Mouse (Mus musculus): ENCODE data around the gene Ptpa. TPM values are rescaled to one million over a fixed set of nuclear protein-coding genes. Genes with fewer than 3 reads are reported as not detected.

The Ptpa gene
- polyA plus RNA-seq, 1 experiment from 2014 or later = 138 TPM

DNA sequence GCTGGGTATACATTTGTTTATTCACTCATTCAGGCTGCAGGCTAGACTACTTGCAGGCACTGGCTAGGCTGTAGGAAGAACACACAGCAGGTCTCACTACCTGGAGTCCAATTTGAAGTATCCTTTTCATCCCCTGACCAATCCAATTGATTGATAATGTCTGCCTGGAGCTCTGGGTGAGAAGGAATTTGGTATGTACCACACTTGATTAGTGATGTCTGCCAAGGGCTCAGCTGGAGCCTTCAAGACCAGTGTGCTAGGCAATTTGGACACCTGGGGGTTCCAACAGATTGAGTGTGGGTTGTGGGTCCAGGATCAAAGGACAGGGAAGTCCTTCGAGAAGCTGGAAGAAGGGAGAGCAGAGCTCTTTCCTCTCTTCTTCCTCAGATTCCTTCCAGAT, 62.7 kb downstream of the Ptpa start:
- 73% methylated on average over 1 of the region's 1 CpGs for WGBS
- Histone ChIP-seq H3K27ac (ENCODE audit: low read length) (no peak overlapping the region), H3K9ac (ENCODE audit: low read length) (no peak overlapping the region), H3K36me3 (ENCODE audit: control insufficient read depth, insufficient read depth, low read length) (no peaks in the 10 kb centered on the region), H3K4me2 (ENCODE audit: low read depth, low read length) (no peak overlapping the region), H3K27me3 (ENCODE audit: control insufficient read depth, insufficient read depth, low read length) (no peaks in the 10 kb centered on the region), H3K9me3 (replicated peaks; ENCODE audit: control insufficient read depth, low read length) (no peaks in the 10 kb centered on the region), H3K4me1 (ENCODE audit: control insufficient read depth, insufficient read depth, low read length) (peaks cover 15% of the 10 kb centered on the region; the same call in 1 of the 2 replicates), H3K4me3 (replicated peaks; ENCODE audit: low read length) (no peak overlapping the region)
- no peak for ATAC-seq (ENCODE audit: insufficient read depth, low FRiP score)

DNA sequence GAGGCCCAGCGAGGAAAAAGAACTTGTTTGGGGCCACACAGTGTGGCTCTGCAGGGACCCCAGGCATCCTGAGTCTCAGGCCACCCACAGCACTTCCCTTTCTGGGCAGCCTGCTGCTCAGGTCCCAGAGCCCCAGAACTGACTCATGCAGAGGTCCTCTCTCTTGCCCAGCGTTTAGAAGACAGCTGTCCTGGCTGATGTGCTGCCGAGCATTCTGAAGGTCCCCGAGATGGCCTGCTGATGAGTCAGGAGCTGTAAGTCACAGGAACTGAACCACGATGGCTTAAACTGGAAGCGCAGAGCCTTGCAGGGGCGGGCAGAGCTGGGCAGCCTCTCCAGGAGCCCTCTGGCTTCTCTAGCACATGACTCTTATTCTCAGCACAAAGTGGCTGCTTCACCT, 71.8 kb downstream of the Ptpa start:
- Histone ChIP-seq H3K36me3 (ENCODE audit: control insufficient read depth, insufficient read depth, low read length) (no peaks in the 10 kb centered on the region), H3K9me3 (replicated peaks; ENCODE audit: control insufficient read depth, low read length) (no peaks in the 10 kb centered on the region), H3K27ac (ENCODE audit: low read length) (no peak overlapping the region), H3K4me3 (replicated peaks; ENCODE audit: low read length) (no peak overlapping the region), H3K27me3 (ENCODE audit: control insufficient read depth, insufficient read depth, low read length) (no peaks in the 10 kb centered on the region), H3K4me1 (ENCODE audit: control insufficient read depth, insufficient read depth, low read length) (no peaks in the 10 kb centered on the region; the same call in 1 of the 2 replicates), H3K4me2 (ENCODE audit: low read depth, low read length) (no peak overlapping the region), H3K9ac (ENCODE audit: low read length) (peak overlapping the region; percentile 34; the same call in 1 of the 2 replicates)
- ATAC-seq (ENCODE audit: insufficient read depth, low FRiP score) = no peak
- WGBS = 41% methylated on average over 7 of the region's 7 CpGs

DNA sequence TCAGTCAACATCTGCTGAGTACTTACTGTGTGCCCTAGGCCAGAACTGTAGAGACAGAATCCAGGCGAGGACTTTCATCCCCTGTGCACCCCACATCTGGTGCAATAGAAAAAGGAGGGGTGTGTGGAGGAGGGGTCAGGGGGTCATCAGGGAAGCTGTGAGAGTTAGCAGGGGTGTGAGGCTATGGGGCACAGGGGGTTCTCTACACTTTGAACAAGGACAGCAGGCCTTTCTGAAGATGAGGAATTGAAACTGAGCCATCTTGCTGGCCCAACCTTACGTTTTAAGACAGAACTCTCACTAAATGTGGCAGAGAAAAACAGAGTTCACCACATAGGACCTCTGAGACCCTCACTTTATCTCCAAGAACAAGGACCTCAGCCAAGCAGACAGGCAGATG, 74.5 kb downstream of the Ptpa start:
- H3K4me3 ChIP-seq (replicated peaks; ENCODE audit: low read length) = no peak overlapping the region
- no peak overlapping the region for H3K9ac ChIP-seq (ENCODE audit: low read length)
- H3K4me2 ChIP-seq (ENCODE audit: low read depth, low read length) = no peak overlapping the region
- H3K27me3 ChIP-seq (ENCODE audit: control insufficient read depth, insufficient read depth, low read length) = no peaks in the 10 kb centered on the region
- H3K4me1 ChIP-seq (ENCODE audit: control insufficient read depth, insufficient read depth, low read length) = no peaks in the 10 kb centered on the region; the same call in 1 of the 2 replicates
- no peaks in the 10 kb centered on the region for H3K36me3 ChIP-seq (ENCODE audit: control insufficient read depth, insufficient read depth, low read length)
- no peak overlapping the region for H3K27ac ChIP-seq (ENCODE audit: low read length)
- ATAC-seq (ENCODE audit: insufficient read depth, low FRiP score) = no peak
- WGBS = 66% methylated on average over 2 of the region's 2 CpGs
- no peaks in the 10 kb centered on the region for H3K9me3 ChIP-seq (replicated peaks; ENCODE audit: control insufficient read depth, low read length)

DNA sequence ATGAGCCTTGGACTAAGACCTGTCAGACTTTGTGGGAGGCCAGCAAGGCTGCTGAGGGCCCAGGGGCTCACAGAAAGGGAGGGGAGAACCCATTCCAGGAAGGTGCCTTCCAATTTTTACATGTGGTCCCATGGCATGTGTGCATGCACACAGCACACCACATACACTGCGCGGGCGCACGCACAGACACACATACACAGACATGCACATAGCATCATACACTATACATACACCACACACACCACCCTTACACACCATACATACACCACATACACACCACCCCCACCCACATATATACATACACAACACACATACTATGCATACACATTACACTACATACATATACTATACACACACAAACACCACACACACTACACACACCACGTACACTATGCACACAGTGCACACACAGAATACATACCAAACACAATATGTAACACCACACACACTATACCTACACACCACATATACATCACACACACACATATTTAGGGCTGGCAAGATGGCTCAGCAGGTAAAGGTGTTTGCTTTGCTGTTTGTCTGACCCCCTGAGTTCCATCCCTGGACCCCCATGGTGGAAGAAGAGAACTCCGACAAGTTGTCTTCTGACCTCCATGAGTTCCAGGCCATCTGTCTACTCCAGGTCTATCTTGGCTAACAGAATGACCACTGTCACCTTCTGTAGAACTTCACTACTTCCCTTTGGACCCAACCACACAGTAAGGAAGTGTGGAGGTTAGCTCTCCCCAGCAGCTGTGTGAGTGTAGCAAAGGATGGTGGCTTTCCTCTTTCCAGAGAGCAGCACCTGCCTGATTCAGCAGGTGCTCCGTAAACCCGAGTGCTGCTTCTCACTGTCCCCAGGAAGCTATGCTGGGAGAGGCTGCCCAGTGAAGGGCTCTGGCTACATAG, 79.4 kb downstream of the Ptpa start:
- Histone ChIP-seq H3K27me3 (ENCODE audit: control insufficient read depth, insufficient read depth, low read length) (no peaks in the 10 kb centered on the region), H3K36me3 (ENCODE audit: control insufficient read depth, insufficient read depth, low read length) (no peaks in the 10 kb centered on the region), H3K4me3 (replicated peaks; ENCODE audit: low read length) (no peak overlapping the region), H3K4me1 (ENCODE audit: control insufficient read depth, insufficient read depth, low read length) (peaks cover 7% of the 10 kb centered on the region), H3K4me2 (ENCODE audit: low read depth, low read length) (peak overlapping the region; percentile 60; the same call in 1 of the 2 replicates), H3K27ac (ENCODE audit: low read length) (no peak overlapping the region), H3K9ac (ENCODE audit: low read length) (peak overlapping the region; percentile 43; the same call in 1 of the 2 replicates), H3K9me3 (replicated peaks; ENCODE audit: control insufficient read depth, low read length) (no peaks in the 10 kb centered on the region)
- 78% methylated on average over 8 of the region's 8 CpGs for WGBS
- no peak for ATAC-seq (ENCODE audit: insufficient read depth, low FRiP score)

DNA sequence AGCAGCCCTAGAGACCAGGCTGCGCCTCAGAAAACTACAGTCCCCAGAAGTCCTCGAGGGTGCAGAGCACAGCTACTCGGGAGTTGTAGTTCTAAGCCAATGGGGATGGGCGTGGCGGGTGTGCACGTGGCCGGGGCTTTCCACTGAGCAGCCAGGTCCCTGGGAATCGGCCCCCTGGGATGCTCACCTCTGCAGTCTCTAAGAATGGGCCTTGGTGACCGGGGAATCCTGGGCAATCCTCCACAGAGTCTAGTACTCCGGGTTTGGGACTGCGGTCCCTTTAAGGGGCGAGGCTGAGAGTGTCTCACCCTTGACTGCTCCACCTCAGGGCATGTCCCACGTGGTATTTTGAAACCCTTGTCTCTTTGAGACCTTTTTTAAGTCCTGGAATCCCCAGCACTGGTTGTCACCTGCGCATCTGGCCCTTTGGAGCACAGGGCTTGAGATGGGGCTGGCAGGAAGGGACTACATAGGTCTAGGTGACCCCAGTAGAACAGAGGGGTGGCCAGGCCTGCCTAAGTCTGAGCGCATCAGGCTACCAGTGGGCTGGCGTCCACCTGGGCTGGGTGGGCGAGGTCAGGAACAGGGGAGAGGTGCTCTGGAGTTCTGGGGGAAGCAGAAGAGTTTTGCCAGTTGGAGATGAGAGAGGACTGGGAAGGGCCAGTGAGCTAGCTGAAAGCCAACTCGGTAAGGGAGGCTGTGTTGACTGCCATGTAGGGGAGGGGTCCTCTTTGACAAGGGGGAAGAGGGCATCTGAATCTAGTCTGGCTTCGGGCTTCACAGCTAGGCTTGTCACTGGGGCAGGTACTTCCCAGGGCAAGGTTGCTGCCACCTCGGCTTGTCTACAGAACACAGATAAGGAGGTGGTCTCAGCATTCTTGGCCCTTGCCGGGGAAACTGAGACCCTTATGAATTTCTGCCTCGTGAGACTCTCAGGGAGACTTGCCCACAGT, 80.3 kb downstream of the Ptpa start:
- H3K27me3 ChIP-seq (ENCODE audit: control insufficient read depth, insufficient read depth, low read length) = no peaks in the 10 kb centered on the region
- ATAC-seq (ENCODE audit: insufficient read depth, low FRiP score) = peak; percentile 93
- peaks cover 7% of the 10 kb centered on the region for H3K4me1 ChIP-seq (ENCODE audit: control insufficient read depth, insufficient read depth, low read length)
- H3K9me3 ChIP-seq (replicated peaks; ENCODE audit: control insufficient read depth, low read length) = no peaks in the 10 kb centered on the region
- H3K4me2 ChIP-seq (ENCODE audit: low read depth, low read length) = peak overlapping the region; percentile 60
- 22% methylated on average over 22 of the region's 22 CpGs for WGBS
- peak overlapping the region; percentile 55 for H3K9ac ChIP-seq (ENCODE audit: low read length)
- H3K27ac ChIP-seq (ENCODE audit: low read length) = no peak overlapping the region
- H3K4me3 ChIP-seq (replicated peaks; ENCODE audit: low read length) = peak overlapping the region; percentile 41
- no peaks in the 10 kb centered on the region for H3K36me3 ChIP-seq (ENCODE audit: control insufficient read depth, insufficient read depth, low read length)

Small RNAs within 50 kb of the gene (microRNA-seq; reads per million reads assigned to microRNA genes)
- gene Gm47292 = not detected

Other genes starting within 250 kb of the Ptpa start
- 17.5 and 19.0 TPM in 2 replicates for gene Endog, start 244.5 kb upstream of the Ptpa start, polyA plus RNA-seq (2015; fragmentation: Nextera tagmentation; extraction: Ambion mirVana)
- 62.7 and 65.6 TPM in 2 replicates for gene Spout1, start 237.6 kb upstream of the Ptpa start, polyA plus RNA-seq (2015; fragmentation: Nextera tagmentation; extraction: Ambion mirVana)
- gene Kyat1, start 210.2 kb upstream of the Ptpa start, polyA plus RNA-seq (2015; fragmentation: Nextera tagmentation; extraction: Ambion mirVana) = 25.8 and 39.2 TPM in 2 replicates
- 34.0 and 40.1 TPM in 2 replicates for gene Lrrc8a, start 178.3 kb upstream of the Ptpa start, polyA plus RNA-seq (2015; fragmentation: Nextera tagmentation; extraction: Ambion mirVana)
- gene Gm28035, start 175.5 kb upstream of the Ptpa start, polyA plus RNA-seq (2015; fragmentation: Nextera tagmentation; extraction: Ambion mirVana) = 0.24 and 0.30 TPM in 2 replicates
- gene Phyhd1, start 149.8 kb upstream of the Ptpa start, polyA plus RNA-seq (2015; fragmentation: Nextera tagmentation; extraction: Ambion mirVana) = 13.3 and 13.5 TPM in 2 replicates
- not detected in 2 replicates for gene Gm28038, start 135.0 kb upstream of the Ptpa start, polyA plus RNA-seq (2015; fragmentation: Nextera tagmentation; extraction: Ambion mirVana)
- 32.4 and 34.0 TPM in 2 replicates for gene Dolk, start 129.7 kb upstream of the Ptpa start, polyA plus RNA-seq (2015; fragmentation: Nextera tagmentation; extraction: Ambion mirVana)
- gene Nup188, start 129.6 kb upstream of the Ptpa start, polyA plus RNA-seq (2015; fragmentation: Nextera tagmentation; extraction: Ambion mirVana) = 26.0 and 30.5 TPM in 2 replicates
- 107 and 118 TPM in 2 replicates for gene Sh3glb2, start 56.7 kb upstream of the Ptpa start, polyA plus RNA-seq (2015; fragmentation: Nextera tagmentation; extraction: Ambion mirVana)
- 26.2 and 26.3 TPM in 2 replicates for gene Miga2, start 51.8 kb upstream of the Ptpa start, polyA plus RNA-seq (2015; fragmentation: Nextera tagmentation; extraction: Ambion mirVana)
- 39.0 and 45.8 TPM in 2 replicates for gene Dolpp1, start 23.8 kb upstream of the Ptpa start, polyA plus RNA-seq (2015; fragmentation: Nextera tagmentation; extraction: Ambion mirVana)
- gene Crat, start 226 bp upstream of the Ptpa start, polyA plus RNA-seq (2015; fragmentation: Nextera tagmentation; extraction: Ambion mirVana) = 27.7 and 29.0 TPM in 2 replicates
- gene Ier5l, start 58.2 kb downstream of the Ptpa start, polyA plus RNA-seq (2015; fragmentation: Nextera tagmentation; extraction: Ambion mirVana) = 0.56 and 0.83 TPM in 2 replicates
- 0.34 and 1.1 TPM in 2 replicates for gene Cstad, start 179.0 kb downstream of the Ptpa start, polyA plus RNA-seq (2015; fragmentation: Nextera tagmentation; extraction: Ambion mirVana)